Mouse (Mus musculus): ENCODE results near the gene Nmnat2. TPM values are rescaled to one million over a fixed set of nuclear protein-coding genes. Genes with fewer than 3 reads are reported as not detected.

The Nmnat2 gene
- polyA plus RNA-seq, 1 experiment, result 3.2 TPM

- Histone ChIP-seq H3K27ac (ENCODE audit: control insufficient read depth, insufficient read depth, low read depth, low read length) (no peak overlapping the region), H3K27me3 (ENCODE audit: control insufficient read depth, insufficient read depth, low read length) (no peaks in the 10 kb centered on the region), H3K4me3 (ENCODE audit: control insufficient read depth, low read depth, low read length) (no peak overlapping the region), H3K4me1 (ENCODE audit: control insufficient read depth, insufficient read depth, low read length) (no peaks in the 10 kb centered on the region), H3K36me3 (ENCODE audit: control insufficient read depth, insufficient read depth, low read length) (no peaks in the 10 kb centered on the region)
- no peak for TF ChIP-seq POLR2A (IDR thresholded peaks at IDR 0.05; ENCODE audit: control insufficient read depth, low read depth, low read length)
Observed at GRCm38 (mm10) chr1:153155364-153155763, 200.6 kb downstream of the Nmnat2 start.

GRCm38 (mm10) chr1:153157021-153157623, 202.3 kb downstream of the Nmnat2 start:
- Histone ChIP-seq H3K4me1 (ENCODE audit: control insufficient read depth, insufficient read depth, low read length) (no peaks in the 10 kb centered on the region), H3K4me3 (ENCODE audit: control insufficient read depth, low read depth, low read length) (no peak overlapping the region), H3K27me3 (ENCODE audit: control insufficient read depth, insufficient read depth, low read length) (no peaks in the 10 kb centered on the region), H3K36me3 (ENCODE audit: control insufficient read depth, insufficient read depth, low read length) (no peaks in the 10 kb centered on the region), H3K27ac (ENCODE audit: control insufficient read depth, insufficient read depth, low read depth, low read length) (no peak overlapping the region)
- TF ChIP-seq POLR2A (IDR thresholded peaks at IDR 0.05; ENCODE audit: control insufficient read depth, low read depth, low read length) (no peak), CTCF (IDR thresholded peaks at IDR 0.05; ENCODE audit: control insufficient read depth, insufficient read depth, insufficient replicate concordance, low read depth, low read length) (no peak)

- TF ChIP-seq POLR2A (IDR thresholded peaks at IDR 0.05; ENCODE audit: control insufficient read depth, low read depth, low read length) (no peak), CTCF (IDR thresholded peaks at IDR 0.05; ENCODE audit: control insufficient read depth, insufficient read depth, insufficient replicate concordance, low read depth, low read length) (no peak)
Observed at GRCm38 (mm10) chr1:153159137-153159536, 204.3 kb downstream of the Nmnat2 start.

GRCm38 (mm10) chr1:153163831-153164230, 209.0 kb downstream of the Nmnat2 start:
- no peaks in the 10 kb centered on the region for H3K27me3 ChIP-seq (ENCODE audit: control insufficient read depth, insufficient read depth, low read length)
- H3K4me3 ChIP-seq (ENCODE audit: control insufficient read depth, low read depth, low read length), result no peak overlapping the region
- H3K27ac ChIP-seq (ENCODE audit: control insufficient read depth, insufficient read depth, low read depth, low read length), result no peak overlapping the region
- no peaks in the 10 kb centered on the region for H3K4me1 ChIP-seq (ENCODE audit: control insufficient read depth, insufficient read depth, low read length)
- no peaks in the 10 kb centered on the region for H3K36me3 ChIP-seq (ENCODE audit: control insufficient read depth, insufficient read depth, low read length)
- TF ChIP-seq CTCF (IDR thresholded peaks at IDR 0.05; ENCODE audit: control insufficient read depth, insufficient read depth, insufficient replicate concordance, low read depth, low read length), result no peak
- no peak for TF ChIP-seq POLR2A (IDR thresholded peaks at IDR 0.05; ENCODE audit: control insufficient read depth, low read depth, low read length)

More at GRCm38 (mm10) chr1:153159137-153159536, 204.3 kb downstream of the Nmnat2 start:
- Histone ChIP-seq H3K36me3 (ENCODE audit: control insufficient read depth, insufficient read depth, low read length) (no peaks in the 10 kb centered on the region), H3K4me3 (ENCODE audit: control insufficient read depth, low read depth, low read length) (no peak overlapping the region), H3K27ac (ENCODE audit: control insufficient read depth, insufficient read depth, low read depth, low read length) (no peak overlapping the region), H3K4me1 (ENCODE audit: control insufficient read depth, insufficient read depth, low read length) (no peaks in the 10 kb centered on the region), H3K27me3 (ENCODE audit: control insufficient read depth, insufficient read depth, low read length) (no peaks in the 10 kb centered on the region)

- Histone ChIP-seq H3K4me3 (ENCODE audit: control insufficient read depth, low read depth, low read length) (no peak overlapping the region), H3K27me3 (ENCODE audit: control insufficient read depth, insufficient read depth, low read length) (no peaks in the 10 kb centered on the region), H3K4me1 (ENCODE audit: control insufficient read depth, insufficient read depth, low read length) (no peaks in the 10 kb centered on the region), H3K36me3 (ENCODE audit: control insufficient read depth, insufficient read depth, low read length) (no peaks in the 10 kb centered on the region), H3K27ac (ENCODE audit: control insufficient read depth, insufficient read depth, low read depth, low read length) (no peak overlapping the region)
- no peak for TF ChIP-seq CTCF (IDR thresholded peaks at IDR 0.05; ENCODE audit: control insufficient read depth, insufficient read depth, insufficient replicate concordance, low read depth, low read length)
- TF ChIP-seq POLR2A (IDR thresholded peaks at IDR 0.05; ENCODE audit: control insufficient read depth, low read depth, low read length), result no peak
Observed at GRCm38 (mm10) chr1:153168293-153168692, 213.5 kb downstream of the Nmnat2 start.

Other genes with a start within 250 kb of the Nmnat2 start
- 51.5 and 62.1 TPM in 2 replicates for gene Apobec4, start 204.4 kb upstream of the Nmnat2 start, polyA plus RNA-seq (2012; rRNA removed)
- 49.2 and 55.2 TPM in 2 replicates for gene Rgl1, start 188.6 kb upstream of the Nmnat2 start, polyA plus RNA-seq (2012; rRNA removed)
- gene Arpc5, start 188.5 kb upstream of the Nmnat2 start, polyA plus RNA-seq (2012; rRNA removed), result 16.2 and 19.3 TPM in 2 replicates
- 0.40 and 0.44 TPM in 2 replicates for gene Ncf2, start 154.8 kb upstream of the Nmnat2 start, polyA plus RNA-seq (2012; rRNA removed)
- 99.6 and 107 TPM in 2 replicates for gene Smg7, start 52.3 kb upstream of the Nmnat2 start, polyA plus RNA-seq (2012; rRNA removed)
- gene Lamc2, start 231.5 kb downstream of the Nmnat2 start, polyA plus RNA-seq (2012; rRNA removed), result 0.94 and 1.8 TPM in 2 replicates

Data from testis, adult 2 months (tissue).